9 mouse cellular contexts compared by ENCODE assay signal in genomic region chr10:105842574-105842973, GRCm38 (mm10). TPM values are rescaled to one million over a fixed set of nuclear protein-coding genes. Genes with fewer than 3 reads are reported as not detected.
DNase-seq lines count a peak whose midpoint lies in the region; ATAC-seq and TF ChIP-seq lines count a peak whose summit lies in the region.
"Had no signal": no experiment of that assay in that cellular context is flagged by ENCODE, and none has a peak within 500 bp of the region (broad histone marks: within the 10 kb centered on the region; RNA-seq: fewer than 3 reads in every experiment).

No protein-coding gene starts in this region.

- TF ChIP-seq RAD21 in CH12.LX (IDR thresholded peaks at IDR 0.05; ENCODE audit: low read depth, low read length) = no peak

- intact Hi-C loops in left cerebral cortex, postnatal 14 days (cut with DNase I) = no loop called here

- H3K4me3 ChIP-seq in erythroblast, embryonic 14.5 days (replicated peaks) = peak overlapping the region; percentile 78
- H3K4me3 ChIP-seq in CH12.LX (replicated peaks in 1 of 3; ENCODE audit: low read depth in 2 of 3, low read length in 2 of 3, poor library complexity in 1 of 3) = peak overlapping the region; percentile 35 to 93 (median 87)
- H3K4me3 ChIP-seq in forebrain, postnatal 0 days (ENCODE audit: low read depth, low read length) = no peak overlapping the region
- no peak overlapping the region for H3K4me3 ChIP-seq in liver, postnatal 0 days (ENCODE audit: low read depth, low read length)

- H3K27ac ChIP-seq in CH12.LX (ENCODE audit: insufficient read depth, low read depth) = no peak overlapping the region
- H3K27ac ChIP-seq in forebrain, postnatal 0 days (ENCODE audit: low read depth, low read length) = no peak overlapping the region
- no peak overlapping the region for H3K27ac ChIP-seq in liver, postnatal 0 days (ENCODE audit: low read depth)

- H3K4me2 ChIP-seq in CH12.LX (ENCODE audit: insufficient read depth, low read depth, poor library complexity, severe bottlenecking) = peak overlapping the region; percentile 96
- peak overlapping the region; percentile 57 for H3K4me2 ChIP-seq in forebrain, postnatal 0 days (ENCODE audit: low read depth)
- peak overlapping the region; percentile 87; the same call in 1 of the 2 replicates for H3K4me2 ChIP-seq in liver, postnatal 0 days (ENCODE audit: low read depth, low read length)

- no peaks in the 10 kb centered on the region for H3K9me3 ChIP-seq in erythroblast, embryonic 14.5 days (ENCODE audit: control insufficient read depth, low read length)
- H3K9me3 ChIP-seq in CH12.LX (replicated peaks; ENCODE audit: low read length) = no peaks in the 10 kb centered on the region
- H3K9me3 ChIP-seq in forebrain, postnatal 0 days (ENCODE audit: low read length) = no peaks in the 10 kb centered on the region
- H3K9me3 ChIP-seq in liver, postnatal 0 days (ENCODE audit: low read length) = no peaks in the 10 kb centered on the region

- H3K36me3 ChIP-seq in erythroblast, embryonic 14.5 days (ENCODE audit: control insufficient read depth) = peaks cover 57% of the 10 kb centered on the region
- peaks cover 24 to 58% of the 10 kb centered on the region in 2 experiments for H3K36me3 ChIP-seq in CH12.LX (replicated peaks in 1 of 2; ENCODE audit: control insufficient read depth in 1 of 2, insufficient read depth in 1 of 2, low read length in 1 of 2)
- peaks cover 40% of the 10 kb centered on the region for H3K36me3 ChIP-seq in forebrain, postnatal 0 days (ENCODE audit: insufficient read depth)
- peaks cover 39% of the 10 kb centered on the region for H3K36me3 ChIP-seq in liver, postnatal 0 days (replicated peaks; ENCODE audit: insufficient read depth, low read length)

- no peaks in the 10 kb centered on the region for H3K27me3 ChIP-seq in erythroblast, embryonic 14.5 days (ENCODE audit: control insufficient read depth)
- no peaks in the 10 kb centered on the region for H3K27me3 ChIP-seq in CH12.LX (replicated peaks)
- no peaks in the 10 kb centered on the region for H3K27me3 ChIP-seq in forebrain, postnatal 0 days (ENCODE audit: insufficient read depth, low read length)
- no peaks in the 10 kb centered on the region for H3K27me3 ChIP-seq in liver, postnatal 0 days (ENCODE audit: insufficient read depth, low read length)

- DNase-seq in CH12.LX (ENCODE audit: extremely low read depth) = peak; percentile 41
- no peak for DNase-seq in forebrain, postnatal 0 days
- DNase-seq in liver, postnatal 0 days = no peak
- no peak for DNase-seq in layer of hippocampus, adult 9-11 months
- DNase-seq in ovary, adult 18-20 months (ENCODE audit: low spot score) = no peak
- no peak for DNase-seq in left cerebral cortex, postnatal 14 days (ENCODE audit: low spot score in 2 of 2)
- DNase-seq: cerebellum, adult 11 months had no signal

- H3K79me2 ChIP-seq in CH12.LX (replicated peaks; ENCODE audit: control insufficient read depth, extremely low read depth, insufficient read depth, poor library complexity, severe bottlenecking) = peaks cover 26% of the 10 kb centered on the region

- dilution Hi-C loops in CH12.LX (cut with MboI; ENCODE audit: extremely low pct_ligation_motif_present, extremely low pct_unique_long_range_greater_than_20kb, low sequenced_read_pairs) = no loop called here

- TF ChIP-seq POLR2A in CH12.LX (IDR thresholded peaks at IDR 0.05; ENCODE audit: low read depth, low read length) = no peak

- 87% methylated on average over 7 of the region's 7 CpGs for WGBS in forebrain, postnatal 0 days
- 87% methylated on average over 7 of the region's 7 CpGs for WGBS in liver, postnatal 0 days (ENCODE audit: insufficient replicate concordance)

- TF ChIP-seq EP300 in CH12.LX (IDR thresholded peaks at IDR 0.05; ENCODE audit: low read length) = no peak
- TF ChIP-seq EP300 in liver, postnatal 0 days (IDR thresholded peaks at IDR 0.05; ENCODE audit: low read depth) = no peak

- no peak for ATAC-seq in erythroblast, adult 5-6 weeks (replicated peaks; ENCODE audit: low FRiP score, poor library complexity, severe bottlenecking)
- ATAC-seq in forebrain, postnatal 0 days = no peak
- no peak for ATAC-seq in liver, postnatal 0 days

- in situ Hi-C loops in CH12.LX (cut with MboI; ENCODE audit: low pct_ligation_motif_present, low pct_unique_long_range_greater_than_20kb, low sequenced_read_pairs) = no loop called here

- peak overlapping the region; percentile 33; the same call in 1 of the 2 replicates for H3K9ac ChIP-seq in CH12.LX (ENCODE audit: insufficient read depth, low read depth)
- H3K9ac ChIP-seq in forebrain, postnatal 0 days = no peak overlapping the region
- H3K9ac ChIP-seq in liver, postnatal 0 days (replicated peaks) = no peak overlapping the region

- peak in 1 of 2 experiments; percentile 60; a peak in 2 of 4 replicates for TF ChIP-seq CTCF in CH12.LX (conservative IDR thresholded peaks at IDR 0.05 in 1 of 2, IDR thresholded peaks at IDR 0.05 in 1 of 2; ENCODE audit: low read depth in 2 of 2, low read length in 2 of 2)
- 0 out of 2 replicates have a peak, but pooled peaks have one; percentile 12 for TF ChIP-seq CTCF in forebrain, postnatal 0 days (IDR thresholded peaks at IDR 0.05; ENCODE audit: low read depth)
- TF ChIP-seq CTCF in liver, postnatal 0 days (IDR thresholded peaks at IDR 0.05; ENCODE audit: low read depth) = 0 out of 2 replicates have a peak, but pooled peaks have one; percentile 6

- H3K4me1 ChIP-seq in erythroblast, embryonic 14.5 days (ENCODE audit: control insufficient read depth) = peaks cover 23% of the 10 kb centered on the region
- peaks cover 6 to 53% of the 10 kb centered on the region in 2 experiments for H3K4me1 ChIP-seq in CH12.LX (ENCODE audit: control insufficient read depth in 1 of 2, insufficient read depth in 2 of 2)
- peaks cover 7% of the 10 kb centered on the region; the same call in 1 of the 2 replicates for H3K4me1 ChIP-seq in forebrain, postnatal 0 days (ENCODE audit: insufficient read depth)
- H3K4me1 ChIP-seq in liver, postnatal 0 days (ENCODE audit: insufficient read depth) = 0 out of 2 replicates have a peak, but pooled peaks cover 3% of the 10 kb centered on the region

TF ChIP-seq in CH12.LX, 34 proteins besides CTCF, POLR2A, EP300 and RAD21:
- TF ChIP-seq USF1 (IDR thresholded peaks at IDR 0.05; ENCODE audit: low read depth, low read length) (no peak), GABPA (IDR thresholded peaks at IDR 0.05; ENCODE audit: insufficient replicate concordance, low read depth, low read length) (no peak), BHLHE40 (IDR thresholded peaks at IDR 0.05; ENCODE audit: low read depth, low read length) (no peak), JUN (IDR thresholded peaks at IDR 0.05; ENCODE audit: insufficient read depth, low read depth, low read length) (no peak), SMC3 (IDR thresholded peaks at IDR 0.05; ENCODE audit: low read depth, low read length) (no peak), ETS1 (conservative IDR thresholded peaks at IDR 0.05; ENCODE audit: low read depth, low read length) (no peak), MAZ (IDR thresholded peaks at IDR 0.05; ENCODE audit: low read depth, low read length) (no peak), KAT2A (IDR thresholded peaks at IDR 0.05; ENCODE audit: insufficient replicate concordance, low read length) (no peak), UBTF (IDR thresholded peaks at IDR 0.05; ENCODE audit: low read depth, low read length) (no peak), MAFK (IDR thresholded peaks at IDR 0.05; ENCODE audit: insufficient replicate concordance, low read length) (no peak), ZC3H11A (IDR thresholded peaks at IDR 0.05; ENCODE audit: low read depth, low read length) (no peak)

RNA-seq across cellular contexts. Expression of gene Mettl25, which starts 1.4 kb away (rescaled TPM):
- 0.12 and 0.14 TPM in 2 replicates for polyA plus RNA-seq in erythroblast, embryonic 14.5 days (2012)
- total RNA-seq in erythroblast, adult 5-6 weeks (2015; ENCODE audit: low replicate concordance) = 3.8 and 4.2 TPM in 2 replicates
- 0.09 and 3.9 TPM in 2 replicates for total RNA-seq in erythroblast, adult 5-6 weeks (2017; ENCODE audit: low replicate concordance)
- 7.8 and 8.1 TPM in 2 replicates for total RNA-seq in CH12.LX (2012; rRNA removed)
- total RNA-seq in CH12.LX (2014; rRNA removed) = 10.5 and 11.7 TPM in 2 replicates
- polyA plus RNA-seq in CH12.LX (2012; ENCODE audit: insufficient read length, low read depth) = 6.6 and 8.1 TPM in 2 replicates
- 17.5 and 21.5 TPM in 2 replicates for total RNA-seq in forebrain, postnatal 0 days (2014; rRNA removed)
- polyA plus RNA-seq in forebrain, postnatal 0 days (2015; fragmentation: Nextera tagmentation; extraction: Ambion mirVana) = 13.6 and 15.3 TPM in 2 replicates
- 3.9 TPM in 2 replicates for polyA plus RNA-seq in liver, postnatal 0 days (2015; fragmentation: Nextera tagmentation; extraction: Ambion mirVana)
- 1 to 10 TPM; 8.5 to 9.5 TPM for total RNA-seq in left cerebral cortex, postnatal 14 days (2021)

RNA-seq across cellular contexts. Expression of gene Ccdc59, which starts 1.7 kb away (rescaled TPM):
- polyA plus RNA-seq in erythroblast, embryonic 14.5 days (2012) = 0.81 and 1.3 TPM in 2 replicates
- 5.2 and 15.0 TPM in 2 replicates for total RNA-seq in erythroblast, adult 5-6 weeks (2015; ENCODE audit: low replicate concordance)
- 10.6 and 12.1 TPM in 2 replicates for total RNA-seq in erythroblast, adult 5-6 weeks (2017; ENCODE audit: low replicate concordance)
- total RNA-seq in CH12.LX (2012; rRNA removed) (18.8 and 23.8 TPM in 2 replicates), CH12.LX (2014; rRNA removed) (27.1 and 30.2 TPM in 2 replicates)
- polyA plus RNA-seq in CH12.LX (2012; ENCODE audit: insufficient read length, low read depth) = 47.5 and 52.4 TPM in 2 replicates
- 22.7 and 24.5 TPM in 2 replicates for total RNA-seq in forebrain, postnatal 0 days (2014; rRNA removed)
- 47.2 and 52.6 TPM in 2 replicates for polyA plus RNA-seq in forebrain, postnatal 0 days (2015; fragmentation: Nextera tagmentation; extraction: Ambion mirVana)
- polyA plus RNA-seq in liver, postnatal 0 days (2015; fragmentation: Nextera tagmentation; extraction: Ambion mirVana) = 18.4 and 18.5 TPM in 2 replicates
- total RNA-seq in left cerebral cortex, postnatal 14 days (2021) = 10 to 100 TPM; 15.7 to 18.7 TPM

Comparison
In these comparisons a context has a peak if more than half of its experiments do, and no peak if none do; other contexts are left out.
1. H3K4me3 ChIP-seq: peak in erythroblast, embryonic 14.5 days (single experiment) and CH12.LX (3 of 3); none in forebrain, postnatal 0 days (single experiment) and liver, postnatal 0 days (single experiment).
2. Peak in every context shown above with its lines, with median percentiles within 50 percentile points of each other: H3K4me2 ChIP-seq.